Mouse (Mus musculus) intestine, embryonic 16.5 days (tissue): ENCODE results near the gene Med20. TPM values are rescaled to one million over a fixed set of nuclear protein-coding genes. Genes with fewer than 3 reads are reported as not detected.
A peak's percentile ranks its signal among the peaks of the same experiment; 100 is the strongest.

Experiments used
- ATAC-seq: fragments of 200-750 bp; cut with Nextera tagmentation; 2 replicates; pipeline ENCODE4 v1.8.0; 2017; ENCODE audit warnings: moderate TSS enrichment, moderate library complexity
- H3K27ac ChIP-seq: fragments of 300-500 bp; sonication (generic); 2 replicates; pipeline ENCODE4 v1.5.1; 2014; ENCODE audit warnings: mild to moderate bottlenecking, low read length
- H3K27me3 ChIP-seq: fragments of 300-500 bp; sonication (generic); replicated peaks from 2 replicates; pipeline ENCODE4 v1.6.1; 2014; ENCODE audit warnings: low read length, control low read depth, mixed read lengths; ENCODE audit not compliant: control insufficient read depth, insufficient read depth
- H3K36me3 ChIP-seq: fragments of 300-500 bp; sonication (generic); 2 replicates; pipeline ENCODE4 v1.6.1; 2014; ENCODE audit warnings: low read length, control low read depth; ENCODE audit not compliant: control insufficient read depth, insufficient read depth
- H3K4me1 ChIP-seq: fragments of 300-500 bp; sonication (generic); 2 replicates; pipeline ENCODE4 v1.6.1; 2014; ENCODE audit warnings: low read length, control low read depth, mixed read lengths; ENCODE audit not compliant: control insufficient read depth, insufficient read depth
- H3K4me2 ChIP-seq: fragments of 300-500 bp; sonication (generic); 2 replicates; pipeline ENCODE4 v1.6.1; 2014; ENCODE audit warnings: low read depth, low read length, control low read depth
- H3K4me3 ChIP-seq: fragments of 300-500 bp; sonication (generic); 2 replicates; pipeline ENCODE4 v1.5.1; 2014; ENCODE audit warnings: mild to moderate bottlenecking, low read length
- H3K9ac ChIP-seq: fragments of 300-500 bp; sonication (generic); 2 replicates; pipeline ENCODE4 v1.6.1; 2014; ENCODE audit warnings: low read depth, low read length
- H3K9me3 ChIP-seq: fragments of 300-500 bp; sonication (generic); 2 replicates; pipeline ENCODE4 v1.6.1; 2016; ENCODE audit warnings: low read length, control low read depth; ENCODE audit not compliant: control insufficient read depth
- WGBS: fragments of 180-500 bp; shearing (Covaris S2); extraction: QIAGEN DNeasy Blood & Tissue Kit; methylation state at CpG from one replicate; pipeline ENCODE4 v1.1.7; 2014; 5-methylcytosine and 5-hydroxymethylcytosine counted together
- polyA plus RNA-seq: library from polyadenylated mRNA; unstranded; fragments of >200 nt; fragmentation: Nextera tagmentation; extraction: Ambion mirVana; gene quantifications from 2 replicates; pipeline ENCODE4 v1.2.1, GENCODE M21; 2015

Gene Med20
- polyA plus RNA-seq, 1 experiment from 2014 or later: 41.4 TPM

DNA sequence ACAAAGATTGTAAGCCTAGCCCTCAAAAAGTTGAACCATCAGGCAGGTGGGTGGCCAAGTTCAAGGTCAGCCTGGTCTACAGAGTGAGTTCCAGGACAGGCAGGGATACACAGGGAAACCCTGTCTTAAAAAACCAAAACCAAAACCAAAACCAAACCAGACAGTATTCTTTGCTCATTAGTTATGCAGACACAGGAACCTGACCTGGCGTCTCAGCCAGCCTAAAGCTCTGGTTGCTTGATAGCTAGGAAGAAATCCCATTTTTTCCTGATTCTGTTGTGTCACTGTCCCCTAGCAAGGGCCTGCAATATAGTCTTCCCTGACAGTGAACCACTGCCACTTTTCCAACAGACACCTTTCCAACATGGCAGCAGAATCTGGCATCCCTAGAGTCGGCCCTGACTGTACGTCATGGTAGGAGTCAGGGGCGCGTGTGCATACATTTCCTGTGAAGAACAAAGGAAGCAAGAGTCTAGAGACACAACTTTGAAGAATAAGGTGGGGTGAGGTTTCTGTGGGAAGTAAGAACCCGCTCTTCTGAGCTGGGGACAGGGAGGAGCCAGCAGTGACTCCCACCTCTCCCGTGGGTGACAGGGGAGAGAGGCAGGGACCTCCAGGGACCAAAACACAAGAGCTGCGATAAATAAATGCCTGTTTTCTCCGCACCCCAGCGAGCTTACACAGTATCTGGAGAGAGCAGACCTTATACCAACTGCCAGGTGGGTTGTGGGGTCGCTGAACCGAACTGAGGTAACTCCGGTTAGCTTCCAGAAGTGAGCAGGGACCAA is 10.6 kb upstream of the Med20 start:
- H3K27ac ChIP-seq: peak overlapping the region; percentile 35
- peaks cover 25% of the 10 kb centered on the region for H3K4me1 ChIP-seq
- 86% methylated on average over 13 of the region's 13 CpGs for WGBS
- no peak overlapping the region for H3K4me3 ChIP-seq
- H3K9me3 ChIP-seq: no peaks in the 10 kb centered on the region
- no peak overlapping the region for H3K9ac ChIP-seq
- no peak overlapping the region for H3K4me2 ChIP-seq
- no peaks in the 10 kb centered on the region for H3K27me3 ChIP-seq
- H3K36me3 ChIP-seq: peaks cover 24% of the 10 kb centered on the region
- no peak for ATAC-seq

DNA sequence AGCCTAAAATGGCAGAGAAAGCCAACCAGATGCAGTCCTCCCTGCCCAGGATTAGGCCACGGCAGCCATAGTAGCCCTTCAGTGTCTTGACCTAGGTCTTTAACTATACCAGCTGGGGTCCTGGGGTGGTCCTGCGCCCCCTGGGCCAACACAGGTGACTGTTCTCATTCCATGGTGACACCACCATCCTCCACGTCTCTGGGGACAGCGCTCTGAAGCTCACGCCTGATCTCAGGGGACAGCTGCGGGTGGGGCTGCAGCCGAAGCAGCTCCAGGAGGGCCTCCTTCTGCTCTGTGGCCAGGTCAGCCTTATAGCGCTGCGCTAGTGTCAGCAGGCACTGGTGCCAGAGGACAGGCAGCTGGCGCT is 10.0 kb upstream of the Med20 start:
- no peak overlapping the region for H3K4me3 ChIP-seq
- H3K4me1 ChIP-seq: peaks cover 21% of the 10 kb centered on the region
- H3K9ac ChIP-seq: no peak overlapping the region
- no peaks in the 10 kb centered on the region for H3K9me3 ChIP-seq
- WGBS: 86% methylated on average over 10 of the region's 10 CpGs
- no peak for ATAC-seq
- H3K27ac ChIP-seq: no peak overlapping the region
- H3K27me3 ChIP-seq: no peaks in the 10 kb centered on the region
- no peak overlapping the region for H3K4me2 ChIP-seq
- H3K36me3 ChIP-seq: peaks cover 24% of the 10 kb centered on the region

DNA sequence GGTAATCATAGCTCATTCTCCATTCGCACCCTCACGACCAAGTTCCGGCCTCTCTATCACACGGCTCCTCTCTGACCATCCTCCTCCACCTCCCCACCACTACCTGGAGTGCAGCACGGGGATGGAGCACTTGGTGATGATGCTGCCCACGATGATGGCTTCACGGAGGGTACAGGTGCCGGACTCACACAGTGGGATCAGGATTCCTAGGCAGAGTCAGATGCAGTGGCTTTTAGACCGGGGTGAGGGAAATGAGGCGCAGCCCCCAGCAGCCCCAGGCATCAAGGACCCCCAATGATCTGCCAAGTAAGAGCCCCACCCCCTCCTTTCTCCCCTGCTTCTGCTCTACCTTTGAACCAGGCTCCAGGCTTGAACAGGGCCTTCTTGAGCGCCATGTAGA is 9.1 kb upstream of the Med20 start:
- Histone ChIP-seq H3K27ac (no peak overlapping the region), H3K36me3 (peaks cover 18% of the 10 kb centered on the region), H3K4me3 (no peak overlapping the region), H3K4me1 (peaks cover 12% of the 10 kb centered on the region), H3K4me2 (no peak overlapping the region), H3K9me3 (no peaks in the 10 kb centered on the region), H3K9ac (no peak overlapping the region), H3K27me3 (no peaks in the 10 kb centered on the region)
- WGBS: 91% methylated on average over 11 of the region's 11 CpGs
- no peak for ATAC-seq

DNA sequence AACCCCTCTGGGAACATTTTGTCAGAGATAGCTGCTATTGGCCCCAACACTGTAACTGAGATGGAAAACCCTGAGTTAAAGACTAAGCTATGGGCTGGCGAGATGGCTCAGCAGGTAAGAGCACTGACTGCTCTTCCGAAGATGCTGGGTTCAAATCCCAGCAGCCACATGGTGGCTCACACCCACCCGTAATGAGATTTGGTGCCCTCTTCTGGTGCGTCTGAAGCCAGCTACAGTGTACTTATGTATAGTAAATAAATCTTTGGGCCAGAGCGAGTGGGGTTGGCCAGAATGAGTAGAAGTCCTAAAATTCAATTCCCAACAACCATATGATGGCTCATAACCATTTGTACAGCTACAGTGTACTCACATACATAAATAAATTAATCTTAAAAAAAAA is 5.2 kb upstream of the Med20 start:
- 67% methylated on average over 5 of the region's 5 CpGs for WGBS
- H3K9me3 ChIP-seq: no peaks in the 10 kb centered on the region

DNA sequence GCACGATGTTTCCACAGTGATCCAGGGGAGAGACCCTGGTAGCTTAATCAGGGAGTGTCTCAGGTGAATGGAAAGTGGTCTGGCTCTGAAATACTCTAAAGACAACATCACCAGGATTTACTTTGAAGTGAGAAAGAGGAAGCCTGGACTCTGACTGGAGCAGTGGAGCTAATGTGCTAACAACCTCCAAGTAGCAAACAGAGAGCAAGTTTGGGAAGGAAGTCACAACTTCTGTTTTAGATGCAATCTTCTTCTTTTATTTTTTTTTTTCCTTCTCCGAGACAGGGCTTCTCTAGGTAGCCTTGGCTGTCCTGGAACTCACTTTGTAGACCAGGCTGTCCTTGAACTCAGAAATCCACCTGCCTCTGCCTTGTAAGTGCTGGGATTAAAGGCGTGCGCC is 2.2 kb upstream of the Med20 start:
- ATAC-seq: no peak
- Histone ChIP-seq H3K4me3 (no peak overlapping the region), H3K36me3 (0 out of 2 replicates have a peak, but pooled peaks cover 1% of the 10 kb centered on the region), H3K4me2 (no peak overlapping the region), H3K4me1 (peaks cover 24% of the 10 kb centered on the region), H3K9me3 (no peaks in the 10 kb centered on the region), H3K9ac (no peak overlapping the region), H3K27ac (no peak overlapping the region), H3K27me3 (no peaks in the 10 kb centered on the region)
- 88% methylated on average over 4 of the region's 4 CpGs for WGBS

More for the DNA sequence above, 5.2 kb upstream of the Med20 start:
- Histone ChIP-seq H3K36me3 (peaks cover 4% of the 10 kb centered on the region), H3K27ac (no peak overlapping the region), H3K27me3 (no peaks in the 10 kb centered on the region), H3K4me2 (no peak overlapping the region), H3K4me3 (no peak overlapping the region), H3K4me1 (peaks cover 14% of the 10 kb centered on the region), H3K9ac (no peak overlapping the region)
- no peak for ATAC-seq

DNA sequence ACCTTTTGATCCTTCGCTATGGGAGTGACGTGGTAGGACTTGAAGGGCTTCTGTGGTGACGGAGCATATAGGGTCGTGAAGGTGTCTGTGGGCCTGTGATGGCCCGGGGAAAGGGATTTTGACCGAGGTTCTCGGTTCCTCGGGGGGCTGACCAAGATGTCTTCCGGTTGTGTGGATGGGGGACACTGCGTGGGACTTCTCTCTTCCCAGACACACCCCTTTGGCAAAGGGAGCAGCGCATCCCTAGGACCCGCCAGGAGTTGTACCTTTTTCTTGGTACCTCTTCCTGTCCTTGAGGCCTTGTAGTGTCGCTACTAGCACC is 240 bp downstream of the Med20 start:
- Histone ChIP-seq H3K27ac (peak overlapping the region; percentile 35; the same call in 1 of the 2 replicates), H3K9me3 (no peaks in the 10 kb centered on the region)

DNA sequence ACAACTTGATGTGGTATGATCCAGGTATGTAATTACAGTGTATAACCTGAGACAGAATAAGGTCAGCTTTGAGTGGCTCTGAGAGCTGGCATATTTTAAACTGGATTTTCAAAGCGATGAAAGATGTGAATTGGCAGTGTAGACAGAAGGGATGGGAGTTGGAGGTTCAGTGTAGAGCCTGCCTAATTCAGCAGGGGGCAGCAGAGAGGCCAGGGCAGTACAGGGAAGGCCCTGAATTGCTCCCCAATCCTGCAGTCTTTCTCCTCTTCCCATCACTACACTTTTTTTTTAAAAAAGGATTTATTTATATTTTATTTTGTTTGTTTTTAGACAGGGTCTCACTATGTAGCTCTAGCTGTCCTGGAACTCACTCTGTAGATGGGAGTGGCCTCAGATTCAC is 2.6 kb downstream of the Med20 start:
- peaks cover 19% of the 10 kb centered on the region for H3K4me1 ChIP-seq
- no peaks in the 10 kb centered on the region for H3K9me3 ChIP-seq
- H3K4me2 ChIP-seq: no peak overlapping the region
- WGBS: 86% methylated on average over 1 of the region's 1 CpGs
- no peak overlapping the region for H3K27ac ChIP-seq
- H3K9ac ChIP-seq: no peak overlapping the region
- no peak overlapping the region for H3K4me3 ChIP-seq
- no peak for ATAC-seq
- no peaks in the 10 kb centered on the region for H3K27me3 ChIP-seq
- H3K36me3 ChIP-seq: peaks cover 7% of the 10 kb centered on the region; the same call in 1 of the 2 replicates

More for the DNA sequence above, 240 bp downstream of the Med20 start:
- H3K4me1 ChIP-seq: peaks cover 24% of the 10 kb centered on the region
- H3K27me3 ChIP-seq: no peaks in the 10 kb centered on the region
- H3K36me3 ChIP-seq: 0 out of 2 replicates have a peak, but pooled peaks cover 4% of the 10 kb centered on the region
- H3K4me3 ChIP-seq: peak overlapping the region; percentile 79
- H3K9ac ChIP-seq: peak overlapping the region; percentile 79
- H3K4me2 ChIP-seq: peak overlapping the region; percentile 56
- under 1% methylated on average over 13 of the region's 13 CpGs for whole genome bisulfite sequencing
- no peak; the same call in 1 of the 2 replicates for ATAC-seq

DNA sequence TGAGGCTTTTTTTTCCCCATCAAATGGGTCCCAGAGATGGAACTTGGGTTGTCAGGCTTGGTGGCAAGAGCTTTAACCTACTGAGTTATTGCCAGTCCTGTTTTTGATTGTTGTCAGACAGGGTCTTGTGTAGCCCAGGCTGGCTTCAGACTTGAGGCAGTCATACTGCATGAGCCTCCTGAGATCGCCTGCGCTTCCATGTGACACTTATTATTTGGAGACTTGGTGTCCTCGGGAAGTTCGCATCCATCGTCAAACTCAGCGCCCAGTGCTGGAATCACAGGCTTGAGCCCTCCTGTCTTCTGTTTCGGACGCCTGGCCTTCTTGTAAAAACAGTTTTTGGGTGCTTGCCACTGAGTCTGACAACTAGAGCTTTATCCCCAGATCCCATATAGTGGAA is 4.7 kb downstream of the Med20 start:
- no peak overlapping the region for H3K4me3 ChIP-seq
- no peaks in the 10 kb centered on the region for H3K27me3 ChIP-seq
- WGBS: 96% methylated on average over 8 of the region's 8 CpGs
- ATAC-seq: no peak
- peaks cover 10% of the 10 kb centered on the region for H3K4me1 ChIP-seq
- no peaks in the 10 kb centered on the region for H3K9me3 ChIP-seq
- no peak overlapping the region for H3K27ac ChIP-seq
- H3K36me3 ChIP-seq: peaks cover 7% of the 10 kb centered on the region; the same call in 1 of the 2 replicates
- no peak overlapping the region for H3K4me2 ChIP-seq
- H3K9ac ChIP-seq: no peak overlapping the region

DNA sequence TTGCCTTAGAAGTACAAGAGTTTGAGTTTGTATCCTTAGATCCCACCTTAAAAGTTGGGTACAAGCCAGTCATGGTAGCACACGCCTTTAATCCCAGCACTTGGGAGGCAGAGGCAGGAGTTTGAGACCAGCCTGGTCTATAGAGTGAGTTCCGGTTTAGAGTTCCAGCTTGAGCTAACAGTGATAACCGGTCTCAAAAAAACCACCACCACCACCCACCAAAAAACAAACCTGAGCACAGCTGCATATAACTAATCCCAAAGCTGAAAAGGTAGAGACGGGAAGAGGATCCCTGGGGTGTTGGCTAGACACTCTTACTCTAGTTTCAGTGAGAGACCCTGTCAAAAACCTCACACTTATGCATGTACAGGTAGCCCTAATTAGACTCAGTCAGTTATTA is 5.3 kb downstream of the Med20 start:
- Histone ChIP-seq H3K9me3 (no peaks in the 10 kb centered on the region), H3K9ac (no peak overlapping the region), H3K4me3 (no peak overlapping the region), H3K27ac (no peak overlapping the region), H3K4me2 (no peak overlapping the region), H3K36me3 (peaks cover 7% of the 10 kb centered on the region; the same call in 1 of the 2 replicates), H3K4me1 (peaks cover 10% of the 10 kb centered on the region), H3K27me3 (no peaks in the 10 kb centered on the region)
- 93% methylated on average over 4 of the region's 4 CpGs for WGBS
- ATAC-seq: no peak
